Mouse (Mus musculus) B cell, adult 2 months (primary cell): ENCODE results near the gene Cfap43.
A peak's percentile ranks its signal among the peaks of the same experiment; 100 is the strongest.

Source experiments
- DNase-seq, 2 experiments: peaks; one replicate each; pipeline ENCODE4 v3.0.0; 2022

Cfap43 gene

DNA sequence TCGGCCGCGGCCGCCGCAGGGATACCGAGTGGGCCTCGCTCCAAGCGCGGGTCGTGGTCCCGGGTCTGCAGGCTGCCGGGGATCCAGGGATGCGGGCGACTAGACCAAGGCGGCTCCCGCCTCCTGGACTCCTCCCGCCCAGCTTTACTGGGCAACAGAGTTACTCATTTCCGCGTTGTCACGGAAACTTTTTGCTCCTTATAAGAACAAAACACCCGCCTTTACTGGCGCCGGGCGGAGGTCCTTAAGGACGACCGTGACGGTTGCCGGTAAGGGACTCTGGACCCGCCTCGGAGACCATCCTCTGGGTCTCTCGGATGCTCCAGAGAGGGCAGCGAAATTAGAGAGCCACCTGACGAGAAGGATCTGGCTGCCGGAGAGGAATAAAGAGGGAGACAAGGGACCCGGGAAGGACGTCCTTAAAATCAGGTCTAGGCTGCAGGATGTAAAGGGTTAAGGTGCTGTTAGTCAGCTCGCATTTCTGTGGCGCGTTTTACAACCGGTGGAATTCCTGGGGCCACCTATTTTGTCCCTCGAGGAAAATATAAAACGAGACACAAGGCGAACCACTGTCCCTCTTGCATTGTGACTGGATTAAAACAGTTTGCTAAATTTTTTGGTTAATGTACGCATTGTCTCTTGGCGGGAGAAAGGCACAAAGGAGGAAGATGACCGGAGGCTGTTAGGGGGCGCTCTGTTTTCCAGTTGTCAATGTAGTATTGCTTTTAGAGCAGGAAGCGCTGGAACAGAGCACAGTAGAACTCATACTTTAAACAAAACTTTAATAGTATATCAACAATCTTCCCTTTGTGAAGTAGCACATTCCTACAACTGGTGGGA lies at the start of gene Cfap43, which contains the start of gene Itprip:
Gene Cfap43, minus strand, starts transcription at position 162 of the 840 bp plus-strand sequence.
Gene Itprip, minus strand, starts transcription at position 174 of the 840 bp plus-strand sequence.
- DNase-seq = peak; percentile 84 to 88

DNA sequence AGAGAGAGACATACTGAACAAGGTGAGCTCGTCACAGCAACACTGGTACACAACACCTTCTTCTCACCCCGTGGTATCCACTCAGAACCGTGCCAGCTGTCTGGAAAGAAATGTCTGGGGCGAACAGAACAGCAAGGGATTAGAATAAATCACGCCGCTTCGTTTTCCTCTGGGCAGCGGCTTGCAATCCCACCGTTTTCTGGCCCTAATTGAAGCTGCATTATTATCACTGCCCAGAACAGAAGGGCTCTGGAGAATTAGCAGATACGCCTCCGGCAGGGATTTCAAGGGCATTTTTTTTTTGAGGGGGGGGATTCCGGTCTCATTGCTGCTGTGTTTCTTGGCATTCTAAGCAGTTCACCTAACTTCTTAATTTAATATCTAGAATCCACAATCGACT lies 39.1 kb upstream of the Cfap43 start:
- DNase-seq = no peak

DNA sequence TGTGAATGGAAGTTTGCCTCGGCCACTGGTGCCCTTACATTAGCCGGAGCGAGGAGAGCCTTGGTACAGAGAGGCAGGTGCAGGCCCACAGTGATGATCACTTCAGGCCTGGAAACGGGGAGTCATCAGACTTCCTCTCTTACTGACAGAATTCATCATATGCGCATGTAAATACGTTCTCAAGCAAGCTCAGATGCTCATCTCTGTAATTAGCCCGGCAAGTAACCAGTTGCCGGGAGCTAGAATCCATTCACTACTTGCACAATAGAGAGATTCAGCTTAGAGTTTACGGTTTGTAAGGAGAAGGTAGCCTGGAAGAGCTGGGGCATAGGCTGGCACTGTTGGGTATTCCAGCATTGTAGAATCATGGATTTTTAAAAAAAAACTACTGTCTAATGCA lies 34.1 kb upstream of the Cfap43 start:
- DNase-seq = no peak

DNA sequence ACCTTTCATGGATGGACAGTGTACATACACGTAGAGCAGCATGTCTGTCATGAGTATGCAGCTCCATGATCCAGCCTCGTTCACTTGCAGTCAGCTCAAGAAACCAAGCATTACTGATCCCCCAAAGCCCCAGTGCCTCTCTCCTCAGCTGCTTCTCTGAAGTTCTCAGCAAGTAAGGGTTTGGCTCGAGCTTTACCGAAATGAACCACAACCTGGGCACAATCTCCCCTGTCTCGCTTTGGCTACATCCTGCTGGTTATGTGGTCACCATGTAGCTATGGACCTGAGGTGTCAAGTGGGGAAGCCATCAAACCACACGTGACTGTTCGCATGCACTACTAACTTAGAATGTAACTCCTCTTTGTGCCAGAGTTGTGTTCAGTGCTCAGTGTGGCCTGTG lies 31.9 kb upstream of the Cfap43 start:
- DNase-seq = no peak

DNA sequence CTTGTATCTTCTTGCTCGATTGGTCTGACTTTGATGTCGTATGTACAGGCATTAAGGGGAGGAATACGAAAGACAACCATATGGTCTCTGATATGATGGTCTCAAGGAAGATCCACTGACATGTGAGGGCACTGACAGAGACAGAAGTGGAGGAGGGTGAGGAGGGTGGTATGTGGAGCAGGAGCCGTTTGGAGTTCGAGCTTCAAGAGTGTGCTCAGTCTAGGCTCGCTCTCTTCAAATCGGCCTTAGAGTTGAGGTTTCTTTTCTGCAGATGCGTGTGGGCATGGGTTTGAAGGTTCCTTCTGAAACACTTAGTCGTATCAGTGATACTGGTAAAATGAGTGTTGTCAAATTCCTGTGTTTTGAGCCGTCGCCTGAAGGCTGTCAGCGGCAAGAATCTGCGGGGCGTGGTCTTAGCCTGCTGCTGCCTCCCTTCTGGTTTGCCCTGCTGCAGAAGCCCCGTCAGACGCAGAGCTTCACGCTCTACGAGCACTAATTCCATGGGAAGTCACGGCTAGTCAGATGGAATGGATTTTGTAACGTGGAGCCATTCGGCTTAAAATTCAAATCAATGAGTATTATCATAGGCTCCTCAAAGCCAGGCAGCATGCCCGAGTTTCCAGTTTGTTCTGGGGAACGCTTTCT lies 27.9 kb upstream of the Cfap43 start:
- DNase-seq = no peak

DNA sequence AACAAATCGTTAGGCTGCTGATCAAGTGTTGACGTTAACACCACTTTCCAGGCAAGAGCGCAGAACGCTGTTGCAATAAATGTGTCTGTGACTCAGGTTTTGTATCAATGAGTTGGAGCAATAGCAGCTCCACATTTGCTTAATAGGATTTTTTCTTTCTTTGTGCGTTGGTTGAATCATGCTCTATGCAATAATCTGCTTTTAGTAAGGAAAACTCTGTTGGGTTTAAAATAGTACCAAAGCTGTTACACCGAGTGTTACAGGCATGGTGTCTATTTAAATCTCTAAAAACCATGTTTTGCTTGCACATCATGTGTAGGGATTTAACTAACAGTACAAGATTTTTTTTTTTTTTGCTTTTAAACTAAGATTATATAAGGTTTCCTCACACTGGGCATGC lies 20.3 kb upstream of the Cfap43 start:
- no peak for DNase-seq

DNA sequence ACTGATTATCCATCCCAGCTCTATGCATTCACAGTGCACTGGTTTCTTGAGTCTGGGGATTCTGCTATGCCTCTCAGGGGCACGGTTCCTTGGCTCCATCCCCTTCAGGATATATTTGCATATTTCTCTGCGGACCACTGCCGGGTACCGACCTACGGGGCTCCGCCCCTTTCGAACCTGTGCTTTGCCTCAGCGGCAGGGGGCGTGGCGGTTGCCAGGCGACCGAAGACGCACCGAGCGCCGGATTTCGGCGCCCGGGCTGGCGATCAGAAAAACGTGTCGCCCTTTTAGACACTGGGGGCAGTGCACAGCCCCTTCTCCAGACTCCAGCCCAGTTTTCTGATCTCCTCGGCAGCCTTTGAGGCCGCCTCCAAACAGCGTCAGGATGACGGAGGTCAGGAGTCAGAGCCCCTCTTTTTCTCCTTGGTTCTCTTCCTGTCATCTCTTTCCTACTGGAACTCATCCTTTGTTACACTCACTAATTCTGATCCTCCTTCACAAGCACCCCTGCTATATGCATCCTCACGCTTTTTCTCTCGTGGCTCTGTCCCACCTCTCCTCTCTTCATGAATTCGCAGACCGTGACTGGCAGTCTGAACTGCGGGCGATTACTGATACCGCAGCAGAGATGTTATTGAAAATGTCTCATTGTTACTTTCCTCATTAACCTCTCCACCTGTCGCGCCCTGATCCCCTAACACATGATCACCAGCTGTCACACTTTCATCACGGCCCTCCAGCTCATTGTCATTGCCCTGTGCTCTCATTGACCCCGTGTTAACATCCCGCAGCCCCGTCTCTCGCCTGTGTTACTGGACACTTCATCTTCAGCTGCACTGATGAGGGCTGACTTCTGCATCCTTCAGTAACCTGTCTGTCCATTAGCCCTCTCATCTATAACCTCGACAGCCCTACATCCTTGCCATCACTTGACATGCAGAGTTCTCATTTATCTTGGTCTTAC lies 18.6 kb upstream of the Cfap43 start, which contains the start of gene Cfap58:
Gene Cfap58, plus strand, starts transcription at position 233 of the 964 bp plus-strand sequence.
- peak; percentile 91 to 92 for DNase-seq

DNA sequence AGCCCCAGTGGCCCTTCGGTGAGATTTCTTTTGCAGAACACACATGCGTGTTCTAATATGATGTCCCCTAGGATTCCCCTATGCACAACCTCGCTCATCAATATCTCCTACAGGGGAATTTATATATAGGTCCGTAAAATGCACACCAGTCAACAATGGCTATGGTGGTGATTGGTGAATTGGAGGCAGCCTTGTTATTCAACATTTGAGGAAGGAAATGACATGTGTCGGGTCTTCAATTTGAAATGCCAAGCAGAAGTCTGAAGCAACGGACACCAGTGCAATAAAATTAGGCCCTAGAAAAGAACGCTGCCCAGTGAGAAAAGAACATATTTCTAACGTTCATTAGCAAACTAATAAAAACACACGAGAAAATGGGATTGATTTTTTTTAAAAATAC lies 17.9 kb upstream of the Cfap43 start:
- DNase-seq = no peak

DNA sequence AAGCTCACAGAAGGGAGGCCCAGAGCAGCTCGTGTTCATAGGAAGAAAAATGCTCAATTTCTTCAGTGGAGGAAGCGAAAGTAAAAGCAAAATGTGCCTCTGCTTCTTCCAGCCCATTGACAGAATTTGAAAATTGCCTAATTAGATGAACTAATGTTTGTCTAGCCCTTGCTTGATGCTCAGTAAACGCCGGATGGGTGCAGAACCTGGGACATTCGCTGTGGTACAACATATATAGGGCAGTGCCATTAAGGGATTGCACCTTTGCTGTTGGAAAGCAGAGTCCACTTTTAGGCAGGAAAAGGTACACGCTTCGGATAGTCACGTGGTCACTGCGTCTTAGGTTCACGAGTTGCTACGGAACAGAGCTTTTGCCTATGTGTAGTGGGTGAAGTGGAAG lies 17.4 kb upstream of the Cfap43 start:
- peak in 1 of 2 experiments; percentile 21 for DNase-seq

DNA sequence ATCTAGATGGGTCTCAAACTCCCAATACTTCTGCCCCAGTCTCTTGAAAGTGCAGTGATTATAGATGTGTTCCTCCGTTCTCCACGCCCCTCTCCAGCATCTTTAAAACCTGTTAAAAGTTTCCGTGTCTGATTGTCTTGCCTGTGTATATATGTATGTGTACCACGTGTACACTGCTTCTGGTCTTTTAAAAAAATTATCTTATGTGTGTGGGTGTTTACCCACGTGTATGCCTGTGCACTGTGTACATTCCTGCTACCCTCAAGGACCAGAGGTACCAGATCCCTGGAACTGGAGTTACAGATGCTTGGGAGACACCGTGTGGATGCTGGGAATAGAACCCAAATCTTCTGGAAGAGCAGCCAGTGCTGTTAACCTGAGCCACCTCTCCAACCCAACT lies 16.4 kb upstream of the Cfap43 start:
- DNase-seq = no peak

DNA sequence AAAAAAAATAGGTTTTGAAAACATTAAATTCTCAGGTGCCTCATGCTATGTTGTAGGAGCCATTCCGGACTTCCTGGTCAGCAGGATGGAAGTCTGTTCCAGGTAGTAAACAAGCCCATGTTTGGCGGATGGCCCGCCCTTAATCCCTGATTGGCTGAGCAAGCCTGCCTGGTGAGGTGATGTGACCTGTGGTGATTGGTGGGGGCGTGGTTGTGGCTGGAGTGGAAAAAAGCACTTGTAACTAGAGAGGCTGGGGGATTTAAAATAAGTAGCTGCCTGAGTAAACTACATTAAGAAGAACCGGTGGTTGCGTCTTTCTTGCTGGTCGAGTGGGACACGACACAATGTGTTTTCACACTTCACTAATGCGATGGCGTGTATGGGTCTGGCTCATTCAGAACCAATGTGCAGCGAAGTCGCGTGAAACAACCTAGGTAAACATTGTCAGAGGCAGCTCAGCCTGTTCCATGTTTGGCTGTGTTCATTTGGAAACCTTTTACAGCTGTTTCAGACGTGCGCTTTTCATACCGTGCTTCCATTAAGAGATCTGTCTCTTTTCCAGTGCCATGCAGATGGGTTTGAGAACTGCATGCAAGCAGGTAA lies 15.7 kb upstream of the Cfap43 start:
- DNase-seq = no peak

DNA sequence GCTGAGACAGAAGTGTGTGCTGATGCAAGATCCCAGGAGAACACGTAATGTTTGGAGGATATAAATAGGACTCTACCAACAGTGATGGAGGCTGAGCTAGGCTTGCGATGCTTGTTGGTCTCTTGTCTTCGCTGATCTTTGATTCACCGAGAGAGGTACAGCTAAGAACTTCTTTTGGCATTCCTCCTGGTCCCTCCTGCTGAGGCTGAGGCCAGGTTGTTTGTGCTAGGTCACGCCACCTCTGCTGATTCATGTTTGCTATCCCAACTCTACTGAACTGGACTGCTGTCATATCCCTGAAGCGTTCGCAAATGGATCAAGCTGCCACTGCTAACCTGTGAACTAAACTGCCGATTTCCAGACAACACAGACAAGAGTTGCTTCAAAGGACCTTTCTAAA lies 15.1 kb upstream of the Cfap43 start:
- DNase-seq = no peak

DNA sequence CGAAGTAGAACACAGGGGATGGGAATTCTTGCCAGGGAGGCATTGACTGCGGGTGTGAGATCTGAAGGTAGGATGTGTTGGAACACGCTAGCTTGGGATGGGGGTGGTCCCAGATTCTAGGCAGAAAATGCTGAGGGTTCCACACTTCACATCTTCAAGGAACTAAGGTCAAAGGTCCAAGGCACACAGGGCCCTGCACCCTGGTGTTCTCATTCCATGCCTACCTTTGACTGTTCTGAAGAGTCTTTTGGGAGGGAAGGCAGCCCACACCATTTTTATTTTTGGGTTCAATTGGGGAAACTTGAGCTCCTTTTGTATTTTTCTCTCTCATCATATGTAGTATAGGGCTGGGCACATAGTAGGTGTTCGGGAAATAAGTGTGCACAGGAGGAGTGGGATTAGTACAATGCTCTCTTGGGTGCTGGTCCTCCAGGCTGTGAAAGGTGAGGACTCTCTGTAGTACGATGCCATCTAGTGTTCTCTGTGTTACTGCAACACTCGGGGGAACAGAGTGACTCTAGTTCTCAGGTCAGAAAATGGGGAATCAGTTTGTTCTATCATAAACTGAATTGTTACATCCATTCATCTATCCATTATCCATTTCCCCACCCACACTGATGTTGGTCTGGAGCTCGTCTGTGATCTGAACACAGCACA lies 13.0 kb upstream of the Cfap43 start:
- DNase-seq = peak; percentile 52 to 56

DNA sequence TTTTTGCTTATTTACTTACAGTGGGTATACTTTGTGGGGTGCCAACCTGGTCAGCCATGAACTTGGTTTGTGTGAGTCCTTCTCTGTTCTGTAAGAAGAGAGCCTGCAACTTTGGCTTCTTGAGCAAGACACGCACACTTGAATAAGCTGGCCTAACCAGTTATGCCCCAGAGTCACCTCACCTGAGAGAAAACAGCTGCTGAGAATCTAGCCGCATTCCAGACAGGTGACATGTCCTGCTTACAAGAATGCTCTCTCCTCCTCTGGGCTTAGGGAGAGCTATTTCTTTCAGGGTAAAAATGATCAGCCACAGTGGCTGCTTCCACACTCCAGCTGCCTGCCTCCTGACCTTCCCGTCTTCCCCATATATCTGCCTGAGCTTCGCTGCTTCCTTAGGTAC lies 10.0 kb upstream of the Cfap43 start:
- no peak for DNase-seq

DNA sequence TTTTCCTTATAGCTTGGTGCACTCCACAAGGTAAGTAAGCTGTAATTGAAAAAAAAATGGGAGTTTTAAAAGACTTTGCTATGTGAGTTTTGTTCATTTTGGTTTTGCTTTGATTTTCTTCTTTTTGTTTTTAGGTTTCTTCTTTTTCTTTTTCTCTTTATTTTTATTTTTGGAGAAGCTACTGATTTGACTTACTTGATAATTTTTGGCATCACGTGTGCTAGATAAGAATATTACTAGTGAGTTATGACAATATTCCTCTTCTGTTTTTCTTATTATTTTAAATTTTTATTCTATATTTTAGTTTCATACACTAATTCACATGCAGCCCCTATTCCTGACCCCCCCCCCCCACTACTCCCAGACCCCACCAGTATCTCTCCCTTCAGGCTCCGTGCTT lies 7.9 kb upstream of the Cfap43 start:
- no peak for DNase-seq

DNA sequence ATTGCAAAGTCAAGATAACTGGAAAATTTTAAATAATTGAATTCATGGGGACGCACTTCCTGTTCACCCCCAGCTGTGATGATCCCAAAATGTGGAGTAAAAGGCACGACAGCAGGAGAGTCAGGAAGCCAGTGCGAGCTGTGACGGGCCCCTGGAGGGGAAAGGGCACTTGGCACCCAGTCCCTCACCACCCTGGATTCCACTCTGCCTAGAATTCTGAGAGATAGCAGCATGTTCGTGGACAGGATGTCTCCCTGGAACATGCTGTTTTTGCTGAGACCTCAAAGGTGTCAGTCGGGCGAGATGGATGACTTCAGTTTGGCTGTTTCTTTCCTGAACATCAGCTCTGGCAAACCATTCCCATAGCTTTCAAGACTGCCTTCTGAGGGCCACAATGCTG lies 6.7 kb upstream of the Cfap43 start:
- no peak for DNase-seq

DNA sequence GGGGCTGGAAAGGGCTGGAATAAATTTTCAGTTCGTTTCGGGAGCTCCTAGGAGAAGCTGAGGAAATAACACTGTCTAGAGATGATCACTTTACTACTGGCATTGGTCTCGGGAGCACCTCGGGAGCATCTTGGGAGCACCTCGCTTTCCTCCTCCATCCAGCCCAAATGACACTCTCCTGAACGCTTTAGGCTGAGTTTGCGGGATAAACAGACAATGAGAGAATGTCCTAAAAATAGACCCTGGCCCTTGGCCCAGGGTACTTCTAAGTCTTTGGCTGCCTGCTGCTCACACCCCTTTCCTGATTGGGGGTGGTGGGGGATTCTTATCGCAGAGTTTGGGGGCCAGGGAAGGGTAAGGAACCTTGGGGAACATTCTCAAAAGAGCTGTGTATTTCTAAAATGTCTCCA lies 884 bp upstream of the Cfap43 start:
- DNase-seq = no peak

DNA sequence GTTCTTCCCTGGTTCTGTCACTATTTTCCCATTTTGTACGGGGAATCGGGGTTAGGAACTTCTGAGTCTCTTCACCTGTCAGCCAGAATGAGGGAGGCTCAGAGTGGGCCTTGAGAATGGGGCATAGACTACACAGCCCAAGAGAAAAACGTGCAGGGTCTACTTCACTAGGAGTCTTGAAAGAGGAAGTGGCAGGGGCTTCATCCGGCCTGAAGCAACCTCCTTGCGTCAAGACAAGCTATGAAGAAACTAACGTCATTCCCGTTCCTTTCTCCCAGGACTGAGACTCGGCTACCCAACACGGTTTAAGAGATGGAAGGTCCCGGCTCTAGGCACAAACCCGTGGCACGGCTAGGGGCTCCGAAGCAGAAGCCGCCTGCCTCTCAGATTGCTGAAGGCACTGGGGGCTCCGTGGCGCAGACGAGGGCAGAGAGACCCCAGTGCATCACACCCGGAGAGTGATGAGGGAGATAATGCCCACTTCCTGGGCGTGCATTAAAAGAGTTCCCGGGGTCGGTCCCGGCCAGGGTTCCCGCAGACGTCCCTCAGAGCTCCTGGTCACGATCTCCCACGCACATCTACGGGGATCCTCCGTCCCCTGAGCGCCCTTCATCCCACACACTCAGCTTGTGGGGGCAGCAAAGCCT lies 509 bp downstream of the Cfap43 start:
- DNase-seq = peak; percentile 71

DNA sequence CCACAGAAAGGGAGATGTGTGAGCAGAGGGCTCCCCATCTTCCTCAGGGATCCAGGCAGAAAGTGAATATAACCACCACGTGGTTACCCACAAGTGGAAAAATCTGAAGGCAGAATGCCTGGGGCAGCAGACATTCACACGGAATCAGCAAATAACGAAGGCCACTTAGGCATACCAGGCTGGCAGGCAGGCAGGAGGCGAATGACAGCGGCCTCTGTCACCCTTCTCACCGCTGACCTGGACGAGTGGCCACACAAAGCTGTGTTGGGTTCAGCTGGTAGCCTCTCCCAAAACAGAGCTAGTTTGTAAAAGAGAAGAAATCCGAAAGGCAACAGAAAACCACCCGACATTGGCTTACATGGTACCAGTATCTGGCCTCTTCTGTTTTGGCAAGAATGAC lies 1.1 kb downstream of the Cfap43 start:
- DNase-seq = no peak

DNA sequence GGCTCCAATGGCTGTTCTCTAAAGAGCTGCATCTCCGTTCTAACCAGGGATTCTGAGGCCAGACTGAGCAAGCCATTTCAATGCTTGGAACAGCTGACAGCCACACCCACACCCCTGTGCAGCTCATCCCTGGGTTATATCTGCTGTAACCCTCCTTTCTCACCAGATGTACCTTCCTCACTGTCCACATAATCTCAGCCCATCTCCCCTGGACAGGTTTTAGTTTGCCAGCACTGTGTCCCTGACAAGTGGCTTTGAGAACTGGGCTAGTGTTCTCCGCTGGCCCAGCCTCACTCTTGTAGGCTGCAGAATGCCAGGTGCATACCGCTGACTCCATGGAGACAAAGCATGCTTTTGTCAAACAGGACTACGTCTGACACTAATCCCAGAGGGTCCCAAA lies 1.7 kb downstream of the Cfap43 start:
- peak in 1 of 2 experiments; percentile 3 for DNase-seq

DNA sequence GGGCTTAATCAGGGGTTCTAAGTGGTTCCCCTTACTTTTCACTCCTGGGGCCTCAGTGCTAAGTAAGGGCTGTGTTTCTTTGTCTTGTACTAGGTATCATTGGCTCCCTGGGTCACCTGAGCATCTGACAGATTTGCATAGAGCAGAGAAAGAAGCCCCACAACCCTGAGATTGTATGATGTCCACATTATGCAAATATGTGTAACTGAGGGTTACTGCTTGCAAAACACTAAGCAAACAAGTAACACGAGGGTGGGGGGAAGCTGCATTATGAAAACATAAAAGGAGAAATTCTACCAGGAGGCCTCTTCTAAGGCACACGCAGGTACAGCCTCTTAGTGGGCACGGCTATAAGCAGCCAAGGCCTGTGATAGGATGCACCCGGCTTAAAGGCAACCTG lies 3.8 kb downstream of the Cfap43 start:
- peak; percentile 70 to 78 for DNase-seq

DNA sequence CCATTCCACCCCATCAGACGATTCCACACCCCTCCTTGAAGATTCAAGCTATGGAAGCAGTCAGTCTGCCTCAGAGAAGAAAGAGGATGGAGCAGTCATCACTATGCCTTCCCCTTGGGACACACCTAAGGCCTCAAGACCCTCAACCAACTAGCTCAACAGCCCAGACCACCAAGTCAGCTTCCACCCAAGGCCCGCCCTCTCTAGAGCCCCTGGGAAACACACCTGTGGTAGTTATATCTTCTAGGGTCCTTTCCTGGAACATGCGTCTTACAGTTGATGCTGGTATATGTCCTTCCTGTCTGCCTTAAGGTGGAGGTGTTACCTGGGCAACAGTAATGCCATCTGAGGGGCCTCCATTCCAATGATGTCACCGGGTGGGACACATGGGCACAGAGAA lies 4.9 kb downstream of the Cfap43 start:
- DNase-seq = peak; percentile 4 to 10
